Mouse (Mus musculus): ENCODE measurements around the gene Tle2. TPM values are rescaled to one million over a fixed set of nuclear protein-coding genes. Genes with fewer than 3 reads are reported as not detected.

The Tle2 gene
- total and polyA plus RNA-seq, 3 experiments, result 0.45 to 3.6 (median 1.5) TPM

DNA sequence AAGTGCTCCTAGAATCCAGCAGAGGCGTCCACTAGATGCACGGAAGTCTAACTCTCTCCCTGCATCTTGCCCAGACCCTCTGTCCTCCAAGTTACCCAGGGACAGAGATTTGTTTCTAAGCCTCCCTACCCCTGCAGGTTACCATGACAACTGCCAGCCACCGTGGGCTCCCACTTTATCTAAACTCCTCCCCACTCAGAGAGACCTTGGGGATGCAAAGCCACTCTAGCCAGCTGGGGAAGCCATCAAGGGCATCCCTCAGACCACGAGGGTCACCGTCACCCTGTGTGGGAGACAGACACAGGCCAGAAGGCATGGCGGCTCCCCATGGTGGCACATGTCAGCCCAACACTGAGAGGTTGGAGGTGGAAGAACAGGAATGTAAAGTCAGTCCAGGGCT is 9.0 kb downstream of the Tle2 start:
- Histone ChIP-seq H3K36me3 (replicated peaks) (no peaks in the 10 kb centered on the region), H3K9me3 (replicated peaks) (no peaks in the 10 kb centered on the region), H3K4me1 (ENCODE audit: insufficient read depth, low read depth, low read length) (peaks cover 5% of the 10 kb centered on the region; the same call in 1 of the 2 replicates), H3K27me3 (ENCODE audit: insufficient read depth, low read length) (peaks cover 81% of the 10 kb centered on the region), H3K4me3 (ENCODE audit: low read depth, low read length) (no peak overlapping the region)
- no peak for ATAC-seq (ENCODE audit: extremely low read depth, insufficient number of reproducible peaks, low FRiP score, poor library complexity, severe bottlenecking)
- no peak for DNase-seq (ENCODE audit: low spot score)
- no peak for TF ChIP-seq GATA2 (IDR thresholded peaks at IDR 0.05; ENCODE audit: borderline replicate concordance, low read depth, low read length)
- TF ChIP-seq POLR2AphosphoS5 (IDR thresholded peaks at IDR 0.05; ENCODE audit: insufficient replicate concordance, low read depth, low read length), result no peak
- no peak for TF ChIP-seq TAL1 (conservative IDR thresholded peaks at IDR 0.05; ENCODE audit: low read depth, low read length)
- no peak for TF ChIP-seq CTCF (IDR thresholded peaks at IDR 0.05; ENCODE audit: low read depth, low read length)
- TF ChIP-seq GATA1 (IDR thresholded peaks at IDR 0.05; ENCODE audit: borderline replicate concordance, low read length), result no peak

DNA sequence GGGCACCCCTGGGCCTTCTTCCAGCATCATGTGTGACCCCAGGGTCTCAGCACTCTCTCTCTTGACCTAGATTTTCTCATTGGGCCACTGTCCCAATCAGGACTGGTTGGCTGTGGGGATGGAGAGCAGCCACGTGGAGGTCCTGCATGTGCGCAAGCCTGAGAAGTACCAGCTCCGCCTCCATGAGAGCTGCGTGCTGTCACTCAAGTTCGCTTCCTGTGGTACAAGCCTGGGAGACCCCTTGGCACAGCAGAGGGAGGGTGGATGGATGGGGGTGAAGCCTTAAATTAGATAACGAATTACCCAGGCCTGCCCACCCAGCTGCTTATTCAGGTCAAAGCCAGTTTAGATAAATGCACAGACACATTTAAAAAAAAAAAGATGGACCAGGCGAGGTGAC is 14.4 kb downstream of the Tle2 start:
- Histone ChIP-seq H3K4me1 (ENCODE audit: insufficient read depth, low read depth, low read length) (peaks cover 10% of the 10 kb centered on the region), H3K27me3 (ENCODE audit: insufficient read depth, low read length) (peaks cover 81% of the 10 kb centered on the region)
- ATAC-seq (ENCODE audit: extremely low read depth, insufficient number of reproducible peaks, low FRiP score, poor library complexity, severe bottlenecking), result no peak

DNA sequence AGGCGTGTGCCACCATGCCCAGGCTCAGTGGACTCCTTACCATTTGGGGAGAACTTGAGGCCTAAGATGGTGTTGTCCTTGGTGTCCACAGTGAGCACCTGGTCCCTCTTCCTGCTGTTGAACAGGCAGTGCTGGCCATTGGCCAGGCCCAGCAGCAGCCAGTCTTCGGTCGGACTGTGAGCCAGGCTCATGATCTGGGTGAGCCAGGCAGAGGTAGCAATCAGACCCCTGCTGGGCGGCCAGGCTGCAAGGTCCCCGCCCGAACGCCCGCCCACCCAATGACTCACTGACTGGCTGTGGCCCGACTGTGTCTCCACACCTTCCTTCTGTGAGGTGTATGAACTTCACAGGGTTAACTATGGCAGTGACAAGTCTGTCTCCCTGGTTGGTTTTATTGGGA is 17.5 kb downstream of the Tle2 start:
- H3K4me3 ChIP-seq (ENCODE audit: low read depth, low read length), result no peak overlapping the region
- peaks cover 89% of the 10 kb centered on the region for H3K27me3 ChIP-seq (ENCODE audit: insufficient read depth, low read length)
- TF ChIP-seq TAL1 (conservative IDR thresholded peaks at IDR 0.05; ENCODE audit: low read depth, low read length) (no peak), GATA2 (IDR thresholded peaks at IDR 0.05; ENCODE audit: borderline replicate concordance, low read depth, low read length) (no peak), GATA1 (IDR thresholded peaks at IDR 0.05; ENCODE audit: borderline replicate concordance, low read length) (no peak), CTCF (IDR thresholded peaks at IDR 0.05; ENCODE audit: low read depth, low read length) (no peak)
- H3K9me3 ChIP-seq (replicated peaks), result no peaks in the 10 kb centered on the region
- peaks cover 6% of the 10 kb centered on the region for H3K36me3 ChIP-seq (replicated peaks)
- peaks cover 27% of the 10 kb centered on the region for H3K4me1 ChIP-seq (ENCODE audit: insufficient read depth, low read depth, low read length)
- no peak for ATAC-seq (ENCODE audit: extremely low read depth, insufficient number of reproducible peaks, low FRiP score, poor library complexity, severe bottlenecking)
- DNase-seq (ENCODE audit: low spot score), result no peak

More for the DNA sequence above, 14.4 kb downstream of the Tle2 start:
- no peaks in the 10 kb centered on the region for H3K36me3 ChIP-seq (replicated peaks)
- no peak overlapping the region for H3K4me3 ChIP-seq (ENCODE audit: low read depth, low read length)
- TF ChIP-seq GATA1 (IDR thresholded peaks at IDR 0.05; ENCODE audit: borderline replicate concordance, low read length), result no peak
- no peak for TF ChIP-seq GATA2 (IDR thresholded peaks at IDR 0.05; ENCODE audit: borderline replicate concordance, low read depth, low read length)
- no peaks in the 10 kb centered on the region for H3K9me3 ChIP-seq (replicated peaks)
- no peak for DNase-seq (ENCODE audit: low spot score)

DNA sequence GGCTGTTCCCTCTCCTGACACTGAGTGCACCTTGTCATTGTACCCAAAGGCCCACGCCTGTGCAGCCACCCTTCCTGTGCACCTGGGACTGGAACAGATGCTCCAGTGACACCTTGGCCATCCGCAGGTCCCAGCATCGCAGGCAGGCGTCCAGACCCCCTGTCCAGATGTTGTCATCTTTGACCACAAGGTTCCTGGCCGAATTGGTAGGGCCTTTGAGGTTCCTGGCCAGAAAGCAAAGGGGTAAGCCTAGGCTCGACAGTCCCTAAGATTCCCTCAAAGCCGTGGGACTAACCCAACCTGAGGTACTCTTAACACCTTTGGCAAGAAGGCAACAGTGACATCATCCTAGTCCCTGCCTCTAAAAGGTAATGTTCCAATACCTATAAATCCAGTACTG is 18.3 kb downstream of the Tle2 start:
- Histone ChIP-seq H3K27me3 (ENCODE audit: insufficient read depth, low read length) (peaks cover 89% of the 10 kb centered on the region), H3K9me3 (replicated peaks) (no peaks in the 10 kb centered on the region), H3K4me1 (ENCODE audit: insufficient read depth, low read depth, low read length) (peaks cover 32% of the 10 kb centered on the region), H3K4me3 (ENCODE audit: low read depth, low read length) (no peak overlapping the region), H3K36me3 (replicated peaks) (peaks cover 6% of the 10 kb centered on the region)
- no peak for DNase-seq (ENCODE audit: low spot score)
- TF ChIP-seq TAL1 (conservative IDR thresholded peaks at IDR 0.05; ENCODE audit: low read depth, low read length) (no peak), GATA1 (IDR thresholded peaks at IDR 0.05; ENCODE audit: borderline replicate concordance, low read length) (no peak), CTCF (IDR thresholded peaks at IDR 0.05; ENCODE audit: low read depth, low read length) (no peak), GATA2 (IDR thresholded peaks at IDR 0.05; ENCODE audit: borderline replicate concordance, low read depth, low read length) (no peak), POLR2AphosphoS5 (IDR thresholded peaks at IDR 0.05; ENCODE audit: insufficient replicate concordance, low read depth, low read length) (no peak)
- no peak for ATAC-seq (ENCODE audit: extremely low read depth, insufficient number of reproducible peaks, low FRiP score, poor library complexity, severe bottlenecking)

DNA sequence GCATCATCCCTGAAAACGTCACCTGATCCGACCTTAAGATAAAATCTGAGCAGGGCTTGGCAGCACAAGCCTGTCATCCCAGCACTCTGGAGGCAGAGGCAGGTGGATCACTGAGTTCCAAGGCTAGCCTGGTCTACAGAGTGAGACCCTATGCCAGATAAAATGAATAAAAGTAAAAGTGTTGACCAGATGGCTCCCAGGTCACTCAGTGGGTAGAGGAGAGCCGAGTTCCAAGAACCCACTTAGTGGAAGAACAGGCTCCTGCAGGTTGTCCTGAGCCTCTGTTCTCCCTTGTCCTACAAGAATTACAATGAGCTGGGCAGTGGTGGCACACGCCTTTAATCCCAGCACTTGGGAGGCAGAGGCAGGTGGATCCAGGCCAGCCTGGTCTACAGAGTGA is 18.9 kb downstream of the Tle2 start:
- ATAC-seq (ENCODE audit: extremely low read depth, insufficient number of reproducible peaks, low FRiP score, poor library complexity, severe bottlenecking) (no peak), DNase-seq (ENCODE audit: low spot score) (no peak)
- no peaks in the 10 kb centered on the region for H3K9me3 ChIP-seq (replicated peaks)
- no peak overlapping the region for H3K4me3 ChIP-seq (ENCODE audit: low read depth, low read length)
- peaks cover 90% of the 10 kb centered on the region for H3K27me3 ChIP-seq (ENCODE audit: insufficient read depth, low read length)
- no peak for TF ChIP-seq GATA2 (IDR thresholded peaks at IDR 0.05; ENCODE audit: borderline replicate concordance, low read depth, low read length)
- no peak for TF ChIP-seq CTCF (IDR thresholded peaks at IDR 0.05; ENCODE audit: low read depth, low read length)
- TF ChIP-seq TAL1 (conservative IDR thresholded peaks at IDR 0.05; ENCODE audit: low read depth, low read length), result no peak
- TF ChIP-seq GATA1 (IDR thresholded peaks at IDR 0.05; ENCODE audit: borderline replicate concordance, low read length), result no peak
- H3K4me1 ChIP-seq (ENCODE audit: insufficient read depth, low read depth, low read length), result peaks cover 38% of the 10 kb centered on the region
- peaks cover 6% of the 10 kb centered on the region for H3K36me3 ChIP-seq (replicated peaks)

DNA sequence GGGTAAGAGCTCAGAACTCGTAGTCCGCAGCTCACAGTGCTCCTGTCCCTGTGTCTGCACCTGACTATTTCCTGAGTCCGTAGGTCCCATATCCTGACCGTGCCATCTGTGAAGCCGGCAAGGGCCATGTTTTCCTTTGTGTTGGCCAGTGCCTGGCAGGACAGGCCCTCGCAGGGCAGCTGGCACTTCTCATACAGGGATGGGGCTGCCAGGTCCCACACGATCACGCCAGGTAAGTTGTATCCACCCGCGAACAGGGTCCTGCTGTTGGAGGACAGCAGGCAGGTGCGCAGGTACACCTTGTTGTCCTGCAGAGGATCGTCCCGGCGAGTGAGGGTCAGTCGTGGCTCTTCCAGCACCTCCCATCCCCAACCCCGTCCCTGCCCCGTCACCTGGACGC is 19.6 kb downstream of the Tle2 start:
- DNase-seq (ENCODE audit: low spot score), result no peak
- Histone ChIP-seq H3K4me3 (ENCODE audit: low read depth, low read length) (no peak overlapping the region), H3K27me3 (ENCODE audit: insufficient read depth, low read length) (peaks cover 84% of the 10 kb centered on the region), H3K36me3 (replicated peaks) (peaks cover 6% of the 10 kb centered on the region), H3K9me3 (replicated peaks) (no peaks in the 10 kb centered on the region), H3K4me1 (ENCODE audit: insufficient read depth, low read depth, low read length) (peaks cover 44% of the 10 kb centered on the region)
- no peak for ATAC-seq (ENCODE audit: extremely low read depth, insufficient number of reproducible peaks, low FRiP score, poor library complexity, severe bottlenecking)
- TF ChIP-seq POLR2AphosphoS5 (IDR thresholded peaks at IDR 0.05; ENCODE audit: insufficient replicate concordance, low read depth, low read length) (no peak), GATA2 (IDR thresholded peaks at IDR 0.05; ENCODE audit: borderline replicate concordance, low read depth, low read length) (no peak), TAL1 (conservative IDR thresholded peaks at IDR 0.05; ENCODE audit: low read depth, low read length) (no peak), CTCF (IDR thresholded peaks at IDR 0.05; ENCODE audit: low read depth, low read length) (no peak), GATA1 (IDR thresholded peaks at IDR 0.05; ENCODE audit: borderline replicate concordance, low read length) (no peak)

DNA sequence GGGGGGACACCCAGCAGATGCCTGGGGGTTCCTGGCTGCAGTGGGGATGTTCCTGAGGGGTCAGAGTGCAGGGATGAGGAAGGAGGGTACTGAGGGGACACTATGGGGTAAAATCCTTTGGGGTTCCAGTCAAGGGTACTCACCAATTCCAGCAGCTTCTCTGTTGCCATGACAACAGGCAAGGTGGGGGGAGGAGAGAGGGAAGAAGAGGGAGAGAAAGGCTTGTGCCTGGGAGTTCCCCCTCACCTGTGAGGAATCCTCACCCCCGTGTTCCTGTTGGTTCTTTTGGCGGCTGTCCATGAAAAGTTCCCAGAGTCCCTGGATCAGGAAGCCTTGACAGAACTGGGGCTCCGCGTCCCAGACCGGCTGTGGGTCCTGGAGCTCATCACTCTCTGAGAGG is 21.2 kb downstream of the Tle2 start:
- Histone ChIP-seq H3K36me3 (replicated peaks) (peaks cover 6% of the 10 kb centered on the region), H3K4me1 (ENCODE audit: insufficient read depth, low read depth, low read length) (peaks cover 56% of the 10 kb centered on the region), H3K4me3 (ENCODE audit: low read depth, low read length) (no peak overlapping the region), H3K27me3 (ENCODE audit: insufficient read depth, low read length) (peaks cover 70% of the 10 kb centered on the region), H3K9me3 (replicated peaks) (no peaks in the 10 kb centered on the region)
- ATAC-seq (ENCODE audit: extremely low read depth, insufficient number of reproducible peaks, low FRiP score, poor library complexity, severe bottlenecking) (no peak), DNase-seq (ENCODE audit: low spot score) (no peak)
- TF ChIP-seq TAL1 (conservative IDR thresholded peaks at IDR 0.05; ENCODE audit: low read depth, low read length) (no peak), GATA1 (IDR thresholded peaks at IDR 0.05; ENCODE audit: borderline replicate concordance, low read length) (no peak), CTCF (IDR thresholded peaks at IDR 0.05; ENCODE audit: low read depth, low read length) (no peak), GATA2 (IDR thresholded peaks at IDR 0.05; ENCODE audit: borderline replicate concordance, low read depth, low read length) (no peak), POLR2AphosphoS5 (IDR thresholded peaks at IDR 0.05; ENCODE audit: insufficient replicate concordance, low read depth, low read length) (no peak)

Measured in G1E (cell line).